Mouse (Mus musculus) frontal cortex, adult (tissue): ENCODE measurements at regions not wholly inside any gene's neighbourhood (a gene's known extent, or its start where the extent isn't known, plus 50 kb on each side); places are given as distances from the start of the nearest gene placed in this dataset.

Source experiments
- ATAC-seq: cut with Nextera tagmentation; 2 replicates; pipeline ENCODE4 v1.9.2; 2017; ENCODE audit warnings: mild to moderate bottlenecking, moderate library complexity, mixed read lengths; ENCODE audit not compliant: low TSS enrichment

- ATAC-seq = no peak
These were observed 62.0 kb upstream of the Ifne start for GRCm38 (mm10) chr4:88941955-88942354.

DNA sequence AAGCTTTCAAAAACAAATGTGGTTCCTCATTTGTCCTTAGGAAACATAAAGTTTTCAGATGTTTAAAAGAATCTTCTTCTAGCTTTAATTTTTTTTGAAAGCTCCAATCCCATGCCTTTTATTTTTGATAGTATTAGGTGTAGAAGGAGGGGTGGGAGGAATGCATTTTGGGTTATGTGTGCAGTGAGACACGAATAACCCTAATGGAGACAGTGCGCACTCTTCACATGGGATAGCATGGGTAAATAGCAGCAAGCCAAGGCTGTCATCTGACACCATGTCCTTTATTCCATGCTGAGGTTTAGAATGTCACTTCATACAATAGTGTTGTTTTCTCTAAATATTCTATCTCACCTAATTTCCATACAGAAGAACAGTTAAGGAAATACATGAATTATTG, 60.7 kb upstream of the Ifne start:
- no peak for ATAC-seq

DNA sequence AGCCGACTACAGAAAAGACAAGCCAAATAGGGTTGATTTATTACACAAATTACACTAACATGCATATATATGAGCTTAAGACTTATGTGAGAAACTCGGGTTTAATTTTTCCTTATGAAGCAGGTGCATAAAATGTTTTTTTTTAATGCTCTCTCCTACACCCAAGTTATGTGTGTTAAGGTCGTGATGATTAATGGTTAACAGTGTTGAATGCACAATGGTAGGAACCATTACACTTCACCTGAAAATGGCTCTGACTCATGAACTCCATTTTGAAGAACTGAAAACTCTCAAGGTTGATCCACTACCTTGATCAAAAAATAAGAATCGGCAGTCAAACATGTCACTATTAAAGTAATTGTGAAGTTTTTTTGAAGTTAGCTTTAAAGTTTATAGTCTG, 59.4 kb upstream of the Ifne start:
- ATAC-seq = no peak

DNA sequence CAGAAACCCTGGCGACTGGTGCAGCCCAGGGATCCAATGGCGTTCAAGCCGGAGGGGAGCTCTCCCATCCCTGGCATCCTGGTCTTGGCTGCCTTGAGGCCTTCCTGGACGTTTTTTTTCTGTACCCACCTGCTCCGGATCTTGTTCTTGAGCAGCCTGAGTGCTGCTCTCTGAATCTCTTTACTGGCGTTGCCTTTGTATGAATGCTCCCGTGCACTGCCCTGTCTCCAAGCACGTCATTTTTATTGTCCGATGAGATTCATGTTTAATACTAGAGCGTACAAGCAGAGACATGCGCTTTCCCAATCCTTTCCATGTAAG, 58.7 kb upstream of the Ifne start:
- peak; percentile 75 for ATAC-seq

GRCm38 (mm10) chr4:88937866-88938711, 58.1 kb upstream of the Ifne start:
- peak; percentile 94 for ATAC-seq

DNA sequence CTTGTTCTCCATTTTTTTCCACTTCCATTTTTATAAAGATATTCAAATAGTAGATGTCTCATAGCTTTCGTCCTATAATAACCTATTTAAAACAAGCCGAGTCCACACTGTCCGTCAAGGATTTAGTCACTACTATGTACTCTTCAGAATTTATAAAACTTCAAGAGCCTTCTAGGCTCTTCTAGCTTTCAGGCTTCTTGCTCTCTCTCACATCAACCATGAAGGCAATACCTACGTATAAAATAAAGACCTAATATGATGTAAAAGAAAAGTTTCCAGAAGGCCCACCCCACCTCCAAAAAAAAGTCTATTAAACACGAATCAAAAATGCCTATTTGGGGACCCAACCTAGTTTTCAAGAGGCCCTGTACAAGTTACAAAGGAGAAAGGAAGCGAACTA, 57.0 kb upstream of the Ifne start:
- no peak for ATAC-seq

DNA sequence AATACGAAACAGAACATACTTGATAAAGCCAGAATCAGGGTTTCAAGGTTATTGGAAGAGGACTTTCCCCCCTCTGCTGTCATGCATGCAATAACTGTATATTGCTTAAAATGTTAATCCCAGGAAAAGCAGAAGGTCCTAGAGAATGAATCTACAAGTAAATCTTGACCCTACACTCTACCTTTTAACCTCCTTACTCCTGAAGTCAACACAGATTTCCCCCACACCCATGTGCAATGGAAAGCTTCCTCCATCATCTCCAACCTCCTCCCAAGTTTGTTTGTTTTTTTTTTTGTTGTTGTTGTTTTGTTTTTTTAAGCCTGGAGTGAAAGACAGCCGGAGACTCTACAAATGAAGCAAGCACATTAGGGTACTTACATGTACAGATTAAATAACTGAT, 55.9 kb upstream of the Ifne start:
- ATAC-seq = no peak

- ATAC-seq = no peak
These were observed 55.3 kb upstream of the Ifne start for GRCm38 (mm10) chr4:88935316-88935715.

DNA sequence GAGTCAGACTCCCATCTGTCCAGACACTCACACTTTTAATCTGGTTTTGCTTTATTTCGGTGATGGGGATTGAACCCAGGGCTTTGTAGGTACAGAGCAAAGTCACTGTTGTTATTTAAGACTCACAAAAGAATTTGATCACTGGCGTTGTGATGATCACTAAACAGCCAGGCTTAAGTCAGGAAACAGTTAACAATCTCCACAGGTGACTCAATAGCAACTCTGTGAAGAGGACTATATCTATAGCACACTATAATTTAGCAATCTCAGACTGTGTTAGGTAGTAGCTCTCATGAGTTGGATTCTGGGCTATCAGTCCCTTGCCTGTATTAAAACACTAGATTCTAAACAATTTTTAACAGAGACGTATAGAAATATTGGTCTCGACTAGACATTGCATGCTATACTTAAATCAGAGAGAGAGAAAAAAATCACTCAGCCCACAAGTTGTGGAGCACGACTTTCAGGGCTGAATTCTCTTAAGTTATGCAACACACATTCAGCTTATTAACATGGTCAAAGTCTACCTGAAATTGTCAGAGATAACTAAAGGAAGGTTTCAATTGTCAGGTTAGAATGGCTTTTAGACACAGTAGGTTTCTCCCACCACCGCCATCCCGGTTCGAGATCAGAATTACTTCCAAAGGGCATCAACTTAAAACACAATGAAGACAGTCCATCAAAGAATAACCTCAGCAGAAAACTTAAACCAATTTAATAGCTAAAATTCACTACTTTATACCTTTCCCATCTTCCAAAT, 54.4 kb upstream of the Ifne start:
- no peak for ATAC-seq

DNA sequence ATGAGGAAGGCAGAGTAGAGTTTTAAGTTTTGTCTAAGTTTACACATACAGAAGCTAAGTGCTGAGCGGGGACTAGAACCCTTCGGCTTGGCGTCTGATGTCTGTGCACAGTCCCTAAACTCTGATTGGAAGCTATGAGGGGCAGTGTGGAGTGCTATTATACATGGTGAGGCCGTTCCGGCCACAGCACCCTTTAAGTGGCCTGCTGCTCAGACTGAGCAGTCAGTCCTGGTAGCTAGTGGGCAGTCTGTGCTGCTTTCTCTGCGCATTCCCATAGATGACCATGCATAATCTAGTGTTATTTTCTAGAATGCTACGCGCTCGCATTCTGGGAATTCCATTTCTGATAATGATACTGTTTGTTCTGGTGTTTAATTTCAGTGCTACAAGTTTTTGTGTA, 51.2 kb upstream of the Ifne start:
- no peak for ATAC-seq
